Mouse (Mus musculus) heart, postnatal 25 days (tissue): ENCODE measurements at regions not wholly inside any gene's neighbourhood (a gene's known extent, or its start where the extent isn't known, plus 50 kb on each side); places are given as distances from the start of the nearest gene placed in this dataset.
"Not testable (repeated sequence)": the region's sequence is repeated elsewhere in the genome, so short reads cannot be mapped to it uniquely, and the experiment has no call there.

ENCODE experiments used
- DNase-seq: peaks from one replicate; pipeline ENCODE4 v3.0.0; 2022; ENCODE audit warnings: low spot score
- intact Hi-C: fragments of 180-260 bp; cut with DNase I; formaldehyde crosslinking; loops from one replicate; pipeline ENCODE4 v1.15.1; 2025

- DNase-seq = no peak
- intact Hi-C loops = no loop called here
Observed at GRCm38 (mm10) chr14:90488301-90488700, 2017.1 kb upstream of the Pcdh20 start.

GRCm38 (mm10) chr14:90447971-90448370 lies 1976.8 kb upstream of the Pcdh20 start:
- intact Hi-C loops = no loop called here
- no peak for DNase-seq

- no peak for DNase-seq
- intact Hi-C loops = no loop called here
Observed at GRCm38 (mm10) chr14:90432874-90433543, 1961.8 kb upstream of the Pcdh20 start.

- DNase-seq = no peak
- intact Hi-C loops = no loop called here
Observed at GRCm38 (mm10) chr14:90412707-90413106, 1941.5 kb upstream of the Pcdh20 start.

GRCm38 (mm10) chr14:90406350-90406749 lies 1935.2 kb upstream of the Pcdh20 start:
- intact Hi-C loops = no loop called here
- DNase-seq = no peak

- intact Hi-C loops = no loop called here
- DNase-seq = no peak
Observed at GRCm38 (mm10) chr14:90405476-90405875, 1934.3 kb upstream of the Pcdh20 start.

- DNase-seq = no peak
- intact Hi-C loops = no loop called here
Observed at GRCm38 (mm10) chr14:90367256-90367936, 1896.2 kb upstream of the Pcdh20 start.

- DNase-seq = no peak
- intact Hi-C loops = no loop called here
Observed at GRCm38 (mm10) chr14:90334541-90334940, 1863.3 kb upstream of the Pcdh20 start.

- intact Hi-C loops = not testable (repeated sequence)
- peak; percentile 5 for DNase-seq
Observed at GRCm38 (mm10) chr14:90295456-90295855, 1824.3 kb upstream of the Pcdh20 start.

- intact Hi-C loops = no loop called here
- DNase-seq = no peak
Observed at GRCm38 (mm10) chr14:90246042-90246441, 1774.8 kb upstream of the Pcdh20 start.

GRCm38 (mm10) chr14:90232661-90233060 lies 1761.5 kb upstream of the Pcdh20 start:
- no peak for DNase-seq
- intact Hi-C loops = no loop called here

- intact Hi-C loops = no loop called here
- DNase-seq = no peak
Observed at GRCm38 (mm10) chr14:90200294-90200693, 1729.1 kb upstream of the Pcdh20 start.

- DNase-seq = no peak
- intact Hi-C loops = no loop called here
Observed at GRCm38 (mm10) chr14:90197791-90198190, 1726.6 kb upstream of the Pcdh20 start.

GRCm38 (mm10) chr14:90172729-90173128 lies 1701.5 kb upstream of the Pcdh20 start:
- no peak for DNase-seq
- intact Hi-C loops = no loop called here
